ENCODE assay signal across 10 mouse cellular contexts in the genomic region with DNA sequence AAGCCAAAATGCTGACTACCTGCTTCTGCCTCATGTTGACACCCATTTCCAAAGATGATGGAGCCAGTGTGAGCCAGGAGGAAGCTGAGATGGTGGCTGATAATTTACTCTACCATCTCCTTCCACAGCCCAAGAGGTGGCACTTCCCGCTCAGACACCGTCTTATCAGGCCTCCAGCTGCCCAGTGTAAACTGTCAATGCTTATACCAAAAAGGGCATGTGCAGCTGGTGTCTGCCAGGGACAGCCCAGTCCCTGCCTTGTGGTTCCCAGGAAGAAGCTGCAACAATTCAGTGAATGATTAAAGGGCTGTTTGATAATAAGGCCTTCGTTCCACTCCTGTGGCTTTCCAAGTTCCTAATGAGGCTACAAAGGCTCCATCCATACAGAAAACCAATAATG. TPM values are rescaled to one million over a fixed set of nuclear protein-coding genes. Genes with fewer than 3 reads are reported as not detected.
DNase-seq lines count a peak whose midpoint lies in the region; ATAC-seq lines count a peak whose summit lies in the region.
"Had no signal": no experiment of that assay in that cellular context is flagged by ENCODE, and none has a peak within 500 bp of the region (broad histone marks: within the 10 kb centered on the region; RNA-seq: fewer than 3 reads in every experiment).

No protein-coding gene starts in this region.

- no peak overlapping the region for H3K4me3 ChIP-seq in heart, embryonic 13.5 days
- no peak overlapping the region for H3K4me3 ChIP-seq in midbrain, embryonic 14.5 days (replicated peaks; ENCODE audit: low read depth, low read length)
- no peak overlapping the region for H3K4me3 ChIP-seq in midbrain, embryonic 15.5 days
- H3K4me3 ChIP-seq in hindbrain, embryonic 16.5 days (ENCODE audit: low read length) = no peak overlapping the region

- H3K9ac ChIP-seq in heart, embryonic 13.5 days = 0 out of 2 replicates have a peak overlapping the region, but pooled peaks have one; percentile 21
- H3K9ac ChIP-seq in midbrain, embryonic 14.5 days (replicated peaks; ENCODE audit: low read length) = no peak overlapping the region; the same call in 1 of the 2 replicates
- H3K9ac ChIP-seq in midbrain, embryonic 15.5 days = no peak overlapping the region
- no peak overlapping the region for H3K9ac ChIP-seq in hindbrain, embryonic 16.5 days (ENCODE audit: low read depth, low read length)

- H3K27ac ChIP-seq in heart, embryonic 13.5 days (replicated peaks) = no peak overlapping the region; the same call in none of the 2 replicates
- peak overlapping the region; percentile 37; the same call in 1 of the 2 replicates for H3K27ac ChIP-seq in midbrain, embryonic 14.5 days (replicated peaks; ENCODE audit: low read depth, low read length)
- no peak overlapping the region for H3K27ac ChIP-seq in midbrain, embryonic 15.5 days
- H3K27ac ChIP-seq in hindbrain, embryonic 16.5 days (ENCODE audit: low read depth, low read length) = 0 out of 2 replicates have a peak overlapping the region, but pooled peaks have one; percentile 57

- WGBS in heart, embryonic 13.5 days = 23% methylated on average over 3 of the region's 3 CpGs
- 58% methylated on average over 3 of the region's 3 CpGs for WGBS in midbrain, embryonic 14.5 days
- 56% methylated on average over 3 of the region's 3 CpGs for WGBS in midbrain, embryonic 15.5 days
- WGBS in hindbrain, embryonic 16.5 days = 37% methylated on average over 3 of the region's 3 CpGs

- H3K27me3 ChIP-seq in heart, embryonic 13.5 days (replicated peaks) = no peaks in the 10 kb centered on the region
- H3K27me3 ChIP-seq in midbrain, embryonic 14.5 days (ENCODE audit: control insufficient read depth, insufficient read depth, low read length) = no peaks in the 10 kb centered on the region
- no peaks in the 10 kb centered on the region for H3K27me3 ChIP-seq in midbrain, embryonic 15.5 days (replicated peaks)
- no peaks in the 10 kb centered on the region for H3K27me3 ChIP-seq in hindbrain, embryonic 16.5 days (replicated peaks; ENCODE audit: control insufficient read depth, insufficient read depth, low read length)

- intact Hi-C loops in gastrocnemius, postnatal 36 days (cut with DNase I) = loop anchor here (2.0 kb wide), 1 partner anchor 122 kb away; no protein-coding TSS in a partner anchor

- peaks cover 28% of the 10 kb centered on the region for H3K4me1 ChIP-seq in heart, embryonic 13.5 days
- peaks cover 4% of the 10 kb centered on the region; the same call in 1 of the 2 replicates for H3K4me1 ChIP-seq in midbrain, embryonic 14.5 days (ENCODE audit: control insufficient read depth, insufficient read depth, low read length)
- H3K4me1 ChIP-seq in midbrain, embryonic 15.5 days = 0 out of 2 replicates have a peak, but pooled peaks cover 7% of the 10 kb centered on the region
- peaks cover 15% of the 10 kb centered on the region; the same call in 1 of the 2 replicates for H3K4me1 ChIP-seq in hindbrain, embryonic 16.5 days (ENCODE audit: control insufficient read depth, insufficient read depth, low read depth, low read length)

- H3K4me2 ChIP-seq in heart, embryonic 13.5 days = no peak overlapping the region
- H3K4me2 ChIP-seq in midbrain, embryonic 14.5 days (ENCODE audit: low read length) = no peak overlapping the region
- H3K4me2 ChIP-seq in midbrain, embryonic 15.5 days = no peak overlapping the region
- H3K4me2 ChIP-seq in hindbrain, embryonic 16.5 days (ENCODE audit: low read length) = no peak overlapping the region

- DNase-seq in heart, postnatal 4 days = no peak
- no peak for DNase-seq in midbrain, embryonic 14.5 days
- peak; percentile 70 for DNase-seq in retina, postnatal 1 day
- no peak for DNase-seq in layer of hippocampus, postnatal 10 days (ENCODE audit: low spot score in 2 of 2)
- DNase-seq in gastrocnemius, postnatal 36 days = no peak
- DNase-seq: kidney, postnatal 25 days had no signal

- peaks cover 50% of the 10 kb centered on the region for H3K36me3 ChIP-seq in heart, embryonic 13.5 days
- H3K36me3 ChIP-seq in midbrain, embryonic 14.5 days (ENCODE audit: control insufficient read depth, insufficient read depth, low read length) = peaks cover 27% of the 10 kb centered on the region
- peaks cover 11% of the 10 kb centered on the region; the same call in 1 of the 2 replicates for H3K36me3 ChIP-seq in midbrain, embryonic 15.5 days (replicated peaks)
- H3K36me3 ChIP-seq in hindbrain, embryonic 16.5 days (ENCODE audit: control insufficient read depth, insufficient read depth, low read length) = peaks cover 16% of the 10 kb centered on the region

- H3K9me3 ChIP-seq in heart, embryonic 13.5 days = no peaks in the 10 kb centered on the region
- H3K9me3 ChIP-seq in midbrain, embryonic 14.5 days (ENCODE audit: control insufficient read depth, low read length) = no peaks in the 10 kb centered on the region
- H3K9me3 ChIP-seq in midbrain, embryonic 15.5 days = no peaks in the 10 kb centered on the region
- H3K9me3 ChIP-seq in hindbrain, embryonic 16.5 days (ENCODE audit: control insufficient read depth, low read length) = no peaks in the 10 kb centered on the region

- no peak for ATAC-seq in heart, embryonic 13.5 days (ENCODE audit: extremely low read depth, insufficient number of reproducible peaks, low FRiP score, low TSS enrichment)
- no peak for ATAC-seq in midbrain, embryonic 14.5 days (ENCODE audit: low FRiP score, low TSS enrichment)
- ATAC-seq in midbrain, embryonic 15.5 days (replicated peaks) = no peak
- no peak for ATAC-seq in hindbrain, embryonic 16.5 days

RNA-seq across cellular contexts. Expression of gene 1700003F12Rik, which starts 8.2 kb away (rescaled TPM):
- polyA plus RNA-seq in heart, embryonic 13.5 days (2015; fragmentation: Nextera tagmentation; extraction: Ambion mirVana) = 0.29 TPM in 1 of 2 replicates, not detected in the other
- total RNA-seq in heart, postnatal 4 days (2021) = under 1 TPM in 1 of 2 experiments, not detected in 1; 0.81 TPM
- polyA plus RNA-seq in midbrain, embryonic 14.5 days (2014; fragmentation: Nextera tagmentation; extraction: Ambion mirVana) = 1.1 and 2.1 TPM in 2 replicates
- polyA plus RNA-seq in midbrain, embryonic 15.5 days (2015; fragmentation: Nextera tagmentation; extraction: Ambion mirVana) = 1.8 and 2.1 TPM in 2 replicates
- 2.4 and 2.5 TPM in 2 replicates for polyA plus RNA-seq in hindbrain, embryonic 16.5 days (2015; fragmentation: Nextera tagmentation; extraction: Ambion mirVana)
- 1 to 10 TPM in 1 of 2 experiments, under 1 TPM in 1; 0.67 to 2.0 TPM for total RNA-seq in layer of hippocampus, postnatal 10 days (2021)
- total RNA-seq in gastrocnemius, postnatal 36 days (2021) = not detected
- total RNA-seq: heart, adult 18-20 months had no signal

RNA-seq across cellular contexts. Expression of gene Actl10, which starts 12.9 kb away (rescaled TPM):
- 0.09 TPM in 2 replicates for polyA plus RNA-seq in heart, embryonic 13.5 days (2015; fragmentation: Nextera tagmentation; extraction: Ambion mirVana)
- under 1 TPM in 1 of 2 experiments, not detected in 1; 0.17 TPM for total RNA-seq in heart, postnatal 4 days (2021)
- 0.19 and 0.28 TPM in 2 replicates for polyA plus RNA-seq in midbrain, embryonic 14.5 days (2014; fragmentation: Nextera tagmentation; extraction: Ambion mirVana)
- polyA plus RNA-seq in midbrain, embryonic 15.5 days (2015; fragmentation: Nextera tagmentation; extraction: Ambion mirVana) = 0.36 and 0.60 TPM in 2 replicates
- polyA plus RNA-seq in hindbrain, embryonic 16.5 days (2015; fragmentation: Nextera tagmentation; extraction: Ambion mirVana) = 0.47 and 0.50 TPM in 2 replicates
- not detected for total RNA-seq in layer of hippocampus, postnatal 10 days (2021)
- not detected for total RNA-seq in gastrocnemius, postnatal 36 days (2021)
- total RNA-seq: heart, adult 18-20 months had no signal

RNA-seq across cellular contexts. Expression of gene Necab3, which starts 20.0 kb away (rescaled TPM):
- polyA plus RNA-seq in heart, embryonic 13.5 days (2015; fragmentation: Nextera tagmentation; extraction: Ambion mirVana) = 1.0 and 1.4 TPM in 2 replicates
- 1 to 10 TPM in 1 of 2 experiments, under 1 TPM in 1; 0.81 to 1.8 TPM for total RNA-seq in heart, postnatal 4 days (2021)
- polyA plus RNA-seq in midbrain, embryonic 14.5 days (2014; fragmentation: Nextera tagmentation; extraction: Ambion mirVana) = 15.1 and 16.0 TPM in 2 replicates
- polyA plus RNA-seq in midbrain, embryonic 15.5 days (2015; fragmentation: Nextera tagmentation; extraction: Ambion mirVana) = 15.4 and 18.0 TPM in 2 replicates
- polyA plus RNA-seq in hindbrain, embryonic 16.5 days (2015; fragmentation: Nextera tagmentation; extraction: Ambion mirVana) = 21.6 and 25.7 TPM in 2 replicates
- 10 to 100 TPM; 29.8 to 33.0 TPM for total RNA-seq in layer of hippocampus, postnatal 10 days (2021)
- under 1 TPM; 0.27 to 0.28 TPM for total RNA-seq in gastrocnemius, postnatal 36 days (2021)

RNA-seq across cellular contexts. Expression of gene E2f1, which starts 31.0 kb away (rescaled TPM):
- polyA plus RNA-seq in heart, embryonic 13.5 days (2015; fragmentation: Nextera tagmentation; extraction: Ambion mirVana) = 15.5 and 17.8 TPM in 2 replicates
- 10 to 100 TPM; 32.3 to 35.6 TPM for total RNA-seq in heart, postnatal 4 days (2021)
- 3.1 and 3.2 TPM in 2 replicates for polyA plus RNA-seq in midbrain, embryonic 14.5 days (2014; fragmentation: Nextera tagmentation; extraction: Ambion mirVana)
- 5.4 and 7.1 TPM in 2 replicates for polyA plus RNA-seq in midbrain, embryonic 15.5 days (2015; fragmentation: Nextera tagmentation; extraction: Ambion mirVana)
- polyA plus RNA-seq in hindbrain, embryonic 16.5 days (2015; fragmentation: Nextera tagmentation; extraction: Ambion mirVana) = 5.0 and 8.0 TPM in 2 replicates
- 10 to 100 TPM in 1 of 2 experiments, 1 to 10 TPM in 1; 8.8 to 10.5 TPM for total RNA-seq in layer of hippocampus, postnatal 10 days (2021)
- under 1 TPM; 0.48 to 0.69 TPM for total RNA-seq in gastrocnemius, postnatal 36 days (2021)

Comparison
In these comparisons a context has a peak if more than half of its experiments do, and no peak if none do; other contexts are left out.
1. H3K27ac ChIP-seq: peak in midbrain, embryonic 14.5 days (single experiment) and hindbrain, embryonic 16.5 days (single experiment); none in heart, embryonic 13.5 days (single experiment) and midbrain, embryonic 15.5 days (single experiment).